Mouse (Mus musculus): ENCODE measurements at regions not wholly inside any gene's neighbourhood (a gene's known extent, or its start where the extent isn't known, plus 50 kb on each side); places are given as distances from the start of the nearest gene placed in this dataset.

GRCm38 (mm10) chr5:64433786-64434185, 277.7 kb downstream of the Tbc1d1 start:
- no peaks in the 10 kb centered on the region for H3K4me1 ChIP-seq
- H3K27me3 ChIP-seq (replicated peaks) = no peaks in the 10 kb centered on the region
- ATAC-seq (ENCODE audit: low FRiP score, low read depth) = no peak
- H3K9me3 ChIP-seq = no peaks in the 10 kb centered on the region
- H3K4me2 ChIP-seq (replicated peaks) = no peak overlapping the region
- H3K4me3 ChIP-seq = no peak overlapping the region
- H3K36me3 ChIP-seq = no peaks in the 10 kb centered on the region
- whole genome bisulfite sequencing = 91% methylated on average over 5 of the region's 5 CpGs
- H3K27ac ChIP-seq = no peak overlapping the region
- no peak overlapping the region for H3K9ac ChIP-seq

GRCm38 (mm10) chr5:64435491-64435890, 279.4 kb downstream of the Tbc1d1 start:
- Histone ChIP-seq H3K36me3 (no peaks in the 10 kb centered on the region), H3K4me3 (no peak overlapping the region), H3K9ac (no peak overlapping the region), H3K4me2 (replicated peaks) (no peak overlapping the region), H3K27me3 (replicated peaks) (no peaks in the 10 kb centered on the region), H3K9me3 (no peaks in the 10 kb centered on the region), H3K4me1 (no peaks in the 10 kb centered on the region), H3K27ac (no peak overlapping the region)
- no peak for ATAC-seq (ENCODE audit: low FRiP score, low read depth)
- WGBS = 55% methylated on average over 3 of the region's 3 CpGs

GRCm38 (mm10) chr5:64435958-64436357, 279.9 kb downstream of the Tbc1d1 start:
- Histone ChIP-seq H3K9me3 (no peaks in the 10 kb centered on the region), H3K36me3 (no peaks in the 10 kb centered on the region), H3K27me3 (replicated peaks) (no peaks in the 10 kb centered on the region), H3K4me2 (replicated peaks) (no peak overlapping the region), H3K4me3 (no peak overlapping the region), H3K27ac (no peak overlapping the region), H3K9ac (no peak overlapping the region), H3K4me1 (no peaks in the 10 kb centered on the region)
- WGBS = 86% methylated on average over 2 of the region's 2 CpGs
- no peak for ATAC-seq (ENCODE audit: low FRiP score, low read depth)

- WGBS = 91% methylated on average over 5 of the region's 5 CpGs
- H3K27ac ChIP-seq = no peak overlapping the region
- no peaks in the 10 kb centered on the region for H3K27me3 ChIP-seq (replicated peaks)
- no peaks in the 10 kb centered on the region for H3K36me3 ChIP-seq
- H3K9ac ChIP-seq = no peak overlapping the region
- H3K4me1 ChIP-seq = no peaks in the 10 kb centered on the region
- ATAC-seq (ENCODE audit: low FRiP score, low read depth) = no peak
- H3K4me2 ChIP-seq (replicated peaks) = no peak overlapping the region
- H3K9me3 ChIP-seq = no peaks in the 10 kb centered on the region
- H3K4me3 ChIP-seq = no peak overlapping the region
Measured at GRCm38 (mm10) chr5:64437720-64438119, 281.6 kb downstream of the Tbc1d1 start.

GRCm38 (mm10) chr5:64438446-64439134, 282.5 kb downstream of the Tbc1d1 start:
- no peak overlapping the region for H3K4me3 ChIP-seq
- ATAC-seq (ENCODE audit: low FRiP score, low read depth) = no peak
- H3K9ac ChIP-seq = no peak overlapping the region
- no peaks in the 10 kb centered on the region for H3K27me3 ChIP-seq (replicated peaks)
- H3K27ac ChIP-seq = no peak overlapping the region
- WGBS = 83% methylated on average over 13 of the region's 13 CpGs
- H3K9me3 ChIP-seq = no peaks in the 10 kb centered on the region
- H3K4me2 ChIP-seq (replicated peaks) = no peak overlapping the region
- no peaks in the 10 kb centered on the region for H3K36me3 ChIP-seq
- no peaks in the 10 kb centered on the region for H3K4me1 ChIP-seq

GRCm38 (mm10) chr5:64447847-64448246, 291.7 kb downstream of the Tbc1d1 start:
- no peak overlapping the region for H3K4me3 ChIP-seq
- H3K9ac ChIP-seq = no peak overlapping the region
- 65% methylated on average over 4 of the region's 4 CpGs for WGBS
- ATAC-seq (ENCODE audit: low FRiP score, low read depth) = no peak
- no peaks in the 10 kb centered on the region for H3K36me3 ChIP-seq
- no peaks in the 10 kb centered on the region for H3K27me3 ChIP-seq (replicated peaks)
- no peak overlapping the region for H3K4me2 ChIP-seq (replicated peaks)
- H3K9me3 ChIP-seq = no peaks in the 10 kb centered on the region
- H3K27ac ChIP-seq = no peak overlapping the region
- H3K4me1 ChIP-seq = no peaks in the 10 kb centered on the region

GRCm38 (mm10) chr5:64452668-64453334, 296.7 kb downstream of the Tbc1d1 start:
- no peak for ATAC-seq (ENCODE audit: low FRiP score, low read depth)
- no peak overlapping the region for H3K4me3 ChIP-seq
- no peaks in the 10 kb centered on the region for H3K27me3 ChIP-seq (replicated peaks)
- WGBS = 15% methylated on average over 1 of the region's 1 CpGs
- no peaks in the 10 kb centered on the region for H3K36me3 ChIP-seq
- no peak overlapping the region for H3K4me2 ChIP-seq (replicated peaks)
- no peaks in the 10 kb centered on the region for H3K9me3 ChIP-seq
- H3K27ac ChIP-seq = no peak overlapping the region
- no peak overlapping the region for H3K9ac ChIP-seq
- no peaks in the 10 kb centered on the region for H3K4me1 ChIP-seq

- Histone ChIP-seq H3K4me1 (no peaks in the 10 kb centered on the region), H3K4me2 (replicated peaks) (no peak overlapping the region), H3K9ac (no peak overlapping the region), H3K4me3 (no peak overlapping the region), H3K27ac (no peak overlapping the region), H3K27me3 (replicated peaks) (no peaks in the 10 kb centered on the region), H3K9me3 (no peaks in the 10 kb centered on the region), H3K36me3 (no peaks in the 10 kb centered on the region)
- ATAC-seq (ENCODE audit: low FRiP score, low read depth) = no peak
- WGBS = 89% methylated on average over 5 of the region's 5 CpGs
Measured at GRCm38 (mm10) chr5:64459807-64460206, 303.7 kb downstream of the Tbc1d1 start.

GRCm38 (mm10) chr5:64460891-64461290, 304.8 kb downstream of the Tbc1d1 start:
- no peak overlapping the region for H3K4me2 ChIP-seq (replicated peaks)
- no peaks in the 10 kb centered on the region for H3K4me1 ChIP-seq
- H3K9ac ChIP-seq = no peak overlapping the region
- no peak overlapping the region for H3K27ac ChIP-seq
- no peaks in the 10 kb centered on the region for H3K36me3 ChIP-seq
- no peaks in the 10 kb centered on the region for H3K27me3 ChIP-seq (replicated peaks)
- no peak overlapping the region for H3K4me3 ChIP-seq
- no peak for ATAC-seq (ENCODE audit: low FRiP score, low read depth)
- no peaks in the 10 kb centered on the region for H3K9me3 ChIP-seq
- WGBS = 35% methylated on average over 1 of the region's 1 CpGs

- Histone ChIP-seq H3K4me3 (no peak overlapping the region), H3K4me2 (replicated peaks) (no peak overlapping the region), H3K9me3 (no peaks in the 10 kb centered on the region), H3K27me3 (replicated peaks) (no peaks in the 10 kb centered on the region), H3K27ac (no peak overlapping the region), H3K4me1 (no peaks in the 10 kb centered on the region), H3K9ac (no peak overlapping the region), H3K36me3 (no peaks in the 10 kb centered on the region)
- no peak for ATAC-seq (ENCODE audit: low FRiP score, low read depth)
- 84% methylated on average over 4 of the region's 4 CpGs for WGBS
Measured at GRCm38 (mm10) chr5:64461592-64461991, 305.5 kb downstream of the Tbc1d1 start.

- ATAC-seq (ENCODE audit: low FRiP score, low read depth) = no peak
- H3K9me3 ChIP-seq = no peaks in the 10 kb centered on the region
- no peaks in the 10 kb centered on the region for H3K27me3 ChIP-seq (replicated peaks)
- H3K4me2 ChIP-seq (replicated peaks) = no peak overlapping the region
- H3K4me1 ChIP-seq = no peaks in the 10 kb centered on the region
- 79% methylated on average over 3 of the region's 3 CpGs for WGBS
- H3K27ac ChIP-seq = no peak overlapping the region
- H3K4me3 ChIP-seq = no peak overlapping the region
- no peak overlapping the region for H3K9ac ChIP-seq
- H3K36me3 ChIP-seq = no peaks in the 10 kb centered on the region
Measured at GRCm38 (mm10) chr5:64462411-64462810, 306.3 kb downstream of the Tbc1d1 start.

GRCm38 (mm10) chr5:64463570-64463969, 307.5 kb downstream of the Tbc1d1 start:
- Histone ChIP-seq H3K9me3 (no peaks in the 10 kb centered on the region), H3K27ac (no peak overlapping the region), H3K4me2 (replicated peaks) (no peak overlapping the region), H3K9ac (no peak overlapping the region), H3K4me3 (no peak overlapping the region), H3K27me3 (replicated peaks) (no peaks in the 10 kb centered on the region), H3K4me1 (no peaks in the 10 kb centered on the region), H3K36me3 (no peaks in the 10 kb centered on the region)
- WGBS = 78% methylated on average over 5 of the region's 5 CpGs
- no peak for ATAC-seq (ENCODE audit: low FRiP score, low read depth)

- Histone ChIP-seq H3K27me3 (replicated peaks) (no peaks in the 10 kb centered on the region), H3K4me2 (replicated peaks) (no peak overlapping the region), H3K36me3 (no peaks in the 10 kb centered on the region), H3K4me3 (no peak overlapping the region), H3K9ac (no peak overlapping the region), H3K9me3 (no peaks in the 10 kb centered on the region), H3K4me1 (no peaks in the 10 kb centered on the region), H3K27ac (no peak overlapping the region)
- ATAC-seq (ENCODE audit: low FRiP score, low read depth) = no peak
- WGBS = 81% methylated on average over 3 of the region's 3 CpGs
Measured at GRCm38 (mm10) chr5:64466320-64466719, 310.2 kb downstream of the Tbc1d1 start.

Measured in neural tube, embryonic 12.5 days (tissue).